Mouse (Mus musculus) heart, embryonic 11.5 days (tissue): ENCODE measurements around the gene Nop14. TPM values are rescaled to one million over a fixed set of nuclear protein-coding genes. Genes with fewer than 3 reads are reported as not detected.
"Not testable (repeated sequence)": the region's sequence is repeated elsewhere in the genome, so short reads cannot be mapped to it uniquely, and the experiment has no call there.

Experiments
- ATAC-seq: fragments of 200-750 bp; cut with Nextera tagmentation; replicated peaks from 2 replicates; pipeline ENCODE4 v1.8.0; 2017; ENCODE audit warnings: moderate library complexity; ENCODE audit not compliant: insufficient number of reproducible peaks, low FRiP score, low TSS enrichment
- H3K27ac ChIP-seq: fragments of 300-500 bp; sonication (generic); 2 replicates; pipeline ENCODE4 v1.5.1; 2014; ENCODE audit warnings: mild to moderate bottlenecking, low read depth, low read length
- H3K27me3 ChIP-seq: fragments of 300-500 bp; sonication (generic); 2 replicates; pipeline ENCODE4 v1.6.1; 2014; ENCODE audit warnings: mild to moderate bottlenecking, low read length, mixed read lengths; ENCODE audit not compliant: control insufficient read depth, insufficient read depth
- H3K36me3 ChIP-seq: fragments of 300-500 bp; sonication (generic); 2 replicates; pipeline ENCODE4 v1.6.1; 2014; ENCODE audit warnings: mild to moderate bottlenecking, low read length, moderate library complexity, mixed read lengths; ENCODE audit not compliant: control insufficient read depth, insufficient read depth
- H3K4me1 ChIP-seq: fragments of 300-500 bp; sonication (generic); 2 replicates; pipeline ENCODE4 v1.6.1; 2014; ENCODE audit warnings: low read length; ENCODE audit not compliant: control insufficient read depth, insufficient read depth
- H3K4me2 ChIP-seq: fragments of 300-500 bp; sonication (generic); 2 replicates; pipeline ENCODE4 v1.6.1; 2014; ENCODE audit warnings: mild to moderate bottlenecking, moderate library complexity
- H3K4me3 ChIP-seq: fragments of 300-500 bp; sonication (generic); 2 replicates; pipeline ENCODE4 v1.5.1; 2014; ENCODE audit warnings: low read depth, low read length
- H3K9ac ChIP-seq: fragments of 300-500 bp; sonication (generic); 2 replicates; pipeline ENCODE4 v1.6.1; 2014; ENCODE audit warnings: mild to moderate bottlenecking, low read depth, low read length, moderate library complexity
- H3K9me3 ChIP-seq: fragments of 300-500 bp; sonication (generic); replicated peaks from 2 replicates; pipeline ENCODE4 v1.6.1; 2016; ENCODE audit warnings: low read length; ENCODE audit not compliant: control insufficient read depth
- WGBS: fragments of 180-500 bp; shearing (Covaris S2); extraction: QIAGEN DNeasy Blood & Tissue Kit; methylation state at CpG from one replicate; pipeline ENCODE4 v1.1.7; 2014; ENCODE audit not compliant: insufficient replicate concordance; 5-methylcytosine and 5-hydroxymethylcytosine counted together
- polyA plus RNA-seq: library from polyadenylated mRNA; unstranded; fragments of >200 nt; fragmentation: Nextera tagmentation; extraction: Ambion mirVana; gene quantifications from 2 replicates; pipeline ENCODE4 v1.2.1, GENCODE M21; 2014

The Nop14 gene
- polyA plus RNA-seq, 1 experiment from 2014 or later, result 23.8 TPM

DNA sequence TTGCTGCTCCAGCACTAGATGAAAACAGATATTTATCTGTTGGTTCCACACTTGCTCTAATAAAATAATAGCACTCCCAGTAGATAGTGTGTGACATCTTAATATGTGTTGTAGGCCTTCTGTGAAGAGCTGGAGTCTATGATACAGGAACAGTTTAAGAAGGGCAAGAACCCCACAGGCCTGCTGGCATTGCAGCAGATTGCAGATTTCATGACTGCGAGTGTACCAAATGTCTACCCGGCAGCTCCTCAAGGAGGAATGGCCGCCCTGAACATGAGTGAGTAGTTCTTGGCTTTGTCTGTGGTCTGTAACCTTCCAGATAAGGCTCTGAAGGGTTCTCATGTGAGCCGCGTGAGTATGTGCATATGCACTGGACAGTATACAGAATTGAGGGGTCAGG is 55.4 kb downstream of the Nop14 start:
- H3K4me2 ChIP-seq, result no peak overlapping the region
- peaks cover 17% of the 10 kb centered on the region for H3K36me3 ChIP-seq
- no peaks in the 10 kb centered on the region for H3K27me3 ChIP-seq
- no peak overlapping the region for H3K27ac ChIP-seq
- H3K4me3 ChIP-seq, result no peak overlapping the region
- no peaks in the 10 kb centered on the region for H3K9me3 ChIP-seq
- H3K4me1 ChIP-seq, result no peaks in the 10 kb centered on the region
- no peak for ATAC-seq
- WGBS, result 91% methylated on average over 5 of the region's 5 CpGs
- H3K9ac ChIP-seq, result no peak overlapping the region

DNA sequence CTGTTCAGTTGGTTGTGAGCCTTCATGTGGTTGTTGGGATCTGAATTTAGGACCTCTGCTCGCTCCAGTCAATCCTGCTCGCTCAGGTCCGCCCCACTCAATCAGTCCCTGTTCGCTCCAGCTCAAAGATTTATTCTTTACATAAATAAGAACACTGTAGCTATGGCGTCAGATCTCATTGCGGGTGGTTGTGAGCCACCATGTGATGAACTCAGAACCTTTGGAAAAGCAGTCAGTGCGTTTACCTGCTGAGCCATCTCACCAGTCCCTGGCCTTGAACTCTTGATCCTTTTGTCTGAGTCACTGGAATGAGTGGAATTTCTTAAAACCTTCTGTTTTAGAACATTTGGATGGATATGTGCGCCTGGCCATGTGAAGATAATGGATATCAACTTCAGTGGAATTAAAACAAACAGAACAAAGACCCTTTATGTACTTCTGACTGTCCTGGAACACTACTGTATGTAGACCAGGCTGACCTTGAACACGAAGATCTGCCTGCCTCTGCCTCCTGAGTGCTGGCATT is 66.7 kb downstream of the Nop14 start:
- no peak overlapping the region for H3K27ac ChIP-seq
- no peak for ATAC-seq
- peaks cover 4% of the 10 kb centered on the region; the same call in 1 of the 2 replicates for H3K4me1 ChIP-seq
- H3K9ac ChIP-seq, result no peak overlapping the region
- peaks cover 6% of the 10 kb centered on the region; the same call in 1 of the 2 replicates for H3K36me3 ChIP-seq
- H3K9me3 ChIP-seq, result no peaks in the 10 kb centered on the region
- 89% methylated on average over 9 of the region's 9 CpGs for WGBS
- no peak overlapping the region for H3K4me3 ChIP-seq
- no peaks in the 10 kb centered on the region for H3K27me3 ChIP-seq
- no peak overlapping the region for H3K4me2 ChIP-seq

GRCm38 (mm10) chr5:34592666-34593065 is 67.3 kb downstream of the Nop14 start:
- H3K9me3 ChIP-seq, result no peaks in the 10 kb centered on the region
- ATAC-seq, result no peak
- no peak overlapping the region for H3K27ac ChIP-seq
- no peak overlapping the region for H3K4me2 ChIP-seq
- H3K27me3 ChIP-seq, result no peaks in the 10 kb centered on the region
- no peak overlapping the region for H3K9ac ChIP-seq
- peaks cover 6% of the 10 kb centered on the region; the same call in 1 of the 2 replicates for H3K36me3 ChIP-seq
- H3K4me1 ChIP-seq, result peaks cover 4% of the 10 kb centered on the region; the same call in 1 of the 2 replicates
- 91% methylated on average over 6 of the region's 6 CpGs for WGBS
- H3K4me3 ChIP-seq, result no peak overlapping the region

DNA sequence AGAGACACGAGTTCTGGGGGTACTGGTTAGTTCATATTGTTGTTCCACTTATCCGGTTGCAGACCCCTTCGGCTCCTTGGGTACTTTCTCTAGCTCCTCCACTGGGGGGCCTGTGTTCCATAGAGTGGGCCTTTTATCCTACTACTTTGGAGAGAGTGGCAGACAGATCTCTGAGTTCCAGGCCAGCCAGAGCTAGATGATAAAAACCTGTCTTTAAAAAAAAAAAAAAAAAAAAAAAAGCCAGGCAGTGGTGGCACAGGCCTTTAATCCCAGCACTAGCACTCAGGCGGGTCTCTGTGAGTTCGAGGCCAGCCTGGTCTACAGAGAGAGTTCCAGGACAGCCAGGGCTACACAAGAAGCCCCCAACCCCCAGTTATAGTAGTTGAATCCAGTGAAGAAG is 67.7 kb downstream of the Nop14 start:
- not testable (repeated sequence) for H3K36me3 ChIP-seq, H3K4me2 ChIP-seq, H3K9me3 ChIP-seq, H3K4me3 ChIP-seq, H3K27me3 ChIP-seq, H3K4me1 ChIP-seq, H3K27ac ChIP-seq, ATAC-seq, H3K9ac ChIP-seq
- 86% methylated on average over 5 of the region's 5 CpGs for WGBS

- no peaks in the 10 kb centered on the region for H3K9me3 ChIP-seq
- peaks cover 4% of the 10 kb centered on the region; the same call in 1 of the 2 replicates for H3K4me1 ChIP-seq
- 86% methylated on average over 5 of the region's 5 CpGs for WGBS
- H3K36me3 ChIP-seq, result peaks cover 6% of the 10 kb centered on the region; the same call in 1 of the 2 replicates
- no peak overlapping the region for H3K4me3 ChIP-seq
- H3K4me2 ChIP-seq, result no peak overlapping the region
- no peaks in the 10 kb centered on the region for H3K27me3 ChIP-seq
- no peak overlapping the region for H3K27ac ChIP-seq
- no peak overlapping the region for H3K9ac ChIP-seq
- no peak for ATAC-seq
Observed at GRCm38 (mm10) chr5:34591388-34592004, 68.5 kb downstream of the Nop14 start.

DNA sequence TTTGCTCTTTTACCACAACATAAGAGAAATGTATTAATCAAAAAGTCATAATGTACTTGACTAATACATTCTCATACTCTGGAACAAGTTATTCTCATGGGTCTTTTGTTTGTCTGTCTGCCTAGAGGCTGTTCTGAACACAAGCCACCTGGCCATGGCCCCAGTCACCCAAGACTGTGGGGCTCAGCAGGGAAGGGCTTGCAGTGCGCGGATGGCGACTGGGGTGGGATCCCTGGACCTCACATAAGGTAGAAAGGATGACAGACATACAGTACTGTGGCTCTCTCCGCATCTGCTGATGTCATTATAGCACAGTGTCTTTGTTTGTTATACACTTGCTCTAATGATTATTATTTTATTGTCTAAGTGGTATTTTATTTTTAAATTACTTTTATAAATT is 69.2 kb downstream of the Nop14 start:
- H3K4me3 ChIP-seq, result no peak overlapping the region
- H3K4me1 ChIP-seq, result peaks cover 4% of the 10 kb centered on the region; the same call in 1 of the 2 replicates
- no peak overlapping the region for H3K27ac ChIP-seq
- no peaks in the 10 kb centered on the region for H3K27me3 ChIP-seq
- peaks cover 6% of the 10 kb centered on the region; the same call in 1 of the 2 replicates for H3K36me3 ChIP-seq
- H3K4me2 ChIP-seq, result no peak overlapping the region
- no peaks in the 10 kb centered on the region for H3K9me3 ChIP-seq
- H3K9ac ChIP-seq, result no peak overlapping the region
- ATAC-seq, result no peak
- WGBS, result 79% methylated on average over 4 of the region's 4 CpGs

DNA sequence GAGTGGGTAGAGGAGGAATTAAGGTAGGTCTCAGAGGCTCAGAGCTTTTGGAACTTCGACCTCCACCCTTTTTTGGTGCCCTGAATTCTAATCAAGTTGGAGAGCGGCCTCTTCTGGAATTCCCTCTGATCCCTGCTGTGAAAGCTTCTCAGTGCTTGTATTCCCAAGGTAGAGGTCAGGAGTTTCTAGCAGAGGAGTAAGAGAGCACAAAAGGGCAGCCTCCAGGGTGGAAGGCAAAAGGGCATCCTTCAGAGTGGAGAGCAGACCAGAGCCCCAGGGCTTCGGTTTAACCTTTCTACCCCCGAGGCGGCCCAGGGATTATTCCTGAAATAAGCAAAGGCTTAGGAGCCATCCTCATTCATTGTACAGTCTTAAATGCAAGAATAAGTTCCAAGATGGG is 69.9 kb downstream of the Nop14 start:
- H3K4me1 ChIP-seq, result peaks cover 4% of the 10 kb centered on the region; the same call in 1 of the 2 replicates
- no peak overlapping the region for H3K4me3 ChIP-seq
- no peaks in the 10 kb centered on the region for H3K9me3 ChIP-seq
- H3K4me2 ChIP-seq, result no peak overlapping the region
- no peak overlapping the region for H3K27ac ChIP-seq
- H3K9ac ChIP-seq, result no peak overlapping the region
- no peak for ATAC-seq
- WGBS, result 36% methylated on average over 5 of the region's 5 CpGs
- H3K36me3 ChIP-seq, result peaks cover 6% of the 10 kb centered on the region; the same call in 1 of the 2 replicates
- no peaks in the 10 kb centered on the region for H3K27me3 ChIP-seq
